ENCODE assay signal across 8 mouse cellular contexts in the genomic region with DNA sequence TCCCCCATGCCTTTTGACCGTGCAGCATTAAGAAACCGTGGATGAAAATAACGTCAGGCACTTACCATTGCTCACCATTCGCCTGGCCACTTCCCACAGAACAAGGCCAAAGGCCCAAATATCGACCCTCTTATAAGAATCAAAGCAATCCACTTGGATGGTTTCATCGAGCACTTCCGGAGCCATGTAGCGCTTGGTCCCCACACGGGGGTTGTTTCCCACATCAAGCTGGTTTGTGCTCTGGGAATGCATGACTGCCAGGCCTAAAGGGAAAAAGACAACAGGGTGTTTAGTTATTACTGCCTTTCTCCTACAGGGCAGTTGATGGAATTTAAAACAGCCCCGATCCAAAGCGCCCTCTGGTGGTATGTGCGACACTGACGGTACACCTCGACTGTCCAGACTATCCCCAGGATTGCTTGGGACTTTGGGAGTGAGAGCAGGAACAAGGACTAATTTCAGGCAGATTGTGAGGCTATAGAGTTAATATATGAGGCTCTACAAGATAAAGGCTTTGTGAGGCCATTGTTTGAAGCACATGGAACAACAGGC. TPM values are rescaled to one million over a fixed set of nuclear protein-coding genes. Genes with fewer than 3 reads are reported as not detected.
DNase-seq lines count a peak whose midpoint lies in the region; ATAC-seq and TF ChIP-seq lines count a peak whose summit lies in the region.
"Had no signal": no experiment of that assay in that cellular context is flagged by ENCODE, and none has a peak within 500 bp of the region (broad histone marks: within the 10 kb centered on the region; RNA-seq: fewer than 3 reads in every experiment).

No protein-coding gene starts in this region.

- no peaks in the 10 kb centered on the region for H3K36me3 ChIP-seq in MEL (ENCODE audit: control insufficient read depth in 1 of 2, insufficient read depth in 2 of 2, low read length in 2 of 2)
- H3K36me3 ChIP-seq in forebrain, embryonic 12.5 days (replicated peaks): peaks cover 35% of the 10 kb centered on the region

- TF ChIP-seq RAD21 in MEL (IDR thresholded peaks at IDR 0.05; ENCODE audit: low read depth, low read length): no peak

- peak; percentile 65 for DNase-seq in layer of hippocampus, adult 11-12 months (ENCODE audit: low spot score)
- DNase-seq in layer of hippocampus, adult 9-10 months (ENCODE audit: low spot score): no peak
- DNase-seq in MEL (ENCODE audit: low read depth, low spot score): no peak
- DNase-seq in adrenal gland, adult 8-10 months: peak; percentile 25
- DNase-seq in frontal cortex, postnatal 25 days (ENCODE audit: low spot score in 2 of 2): peak; percentile 41 to 48
- peak; percentile 47 for DNase-seq in lung, postnatal 36 days

- peak in 2 of 3 experiments; percentile 8 to 30; a peak in 3 of 6 replicates for TF ChIP-seq CTCF in MEL (IDR thresholded peaks at IDR 0.05 in 2 of 3, conservative IDR thresholded peaks at IDR 0.05 in 1 of 3; ENCODE audit: control insufficient read depth in 1 of 3, insufficient read depth in 1 of 3, low read depth in 2 of 3, low read length in 3 of 3, poor library complexity in 1 of 3, severe bottlenecking in 1 of 3)

- ATAC-seq in forebrain, embryonic 12.5 days (ENCODE audit: low FRiP score): no peak

- no peak for TF ChIP-seq EP300 in MEL (IDR thresholded peaks at IDR 0.05; ENCODE audit: low read depth in 1 of 2, low read length in 2 of 2)

- H3K4me2 ChIP-seq in forebrain, embryonic 12.5 days: no peak overlapping the region
- H3K4me2 ChIP-seq: limb, embryonic 13.5 days had no signal

- no peak overlapping the region for H3K4me3 ChIP-seq in MEL (ENCODE audit: control insufficient read depth in 1 of 2, insufficient read depth in 1 of 2, low read depth in 2 of 2, low read length in 2 of 2)
- H3K4me3 ChIP-seq in forebrain, embryonic 12.5 days (replicated peaks): no peak overlapping the region
- H3K4me3 ChIP-seq: limb, embryonic 13.5 days had no signal

- WGBS in forebrain, embryonic 12.5 days: 85% methylated on average over 14 of the region's 14 CpGs

- no peak overlapping the region for H3K27ac ChIP-seq in MEL (ENCODE audit: control insufficient read depth, low read depth, low read length)
- no peak overlapping the region for H3K27ac ChIP-seq in forebrain, embryonic 12.5 days
- H3K27ac ChIP-seq: limb, embryonic 13.5 days had no signal

- H3K9me3 ChIP-seq in MEL (replicated peaks; ENCODE audit: insufficient read depth, low read length): no peaks in the 10 kb centered on the region
- no peaks in the 10 kb centered on the region for H3K9me3 ChIP-seq in forebrain, embryonic 12.5 days
- H3K9me3 ChIP-seq: limb, embryonic 13.5 days had no signal

- H3K27me3 ChIP-seq in MEL (ENCODE audit: control insufficient read depth in 1 of 2, insufficient read depth in 2 of 2, low read length in 2 of 2): no peaks in the 10 kb centered on the region
- no peaks in the 10 kb centered on the region for H3K27me3 ChIP-seq in forebrain, embryonic 12.5 days
- H3K27me3 ChIP-seq: limb, embryonic 13.5 days had no signal

- H3K9ac ChIP-seq in MEL (ENCODE audit: control insufficient read depth, low read depth, low read length, poor library complexity, severe bottlenecking): no peak overlapping the region
- H3K9ac ChIP-seq in forebrain, embryonic 12.5 days: no peak overlapping the region
- H3K9ac ChIP-seq: limb, embryonic 13.5 days had no signal

- no peaks in the 10 kb centered on the region for H3K4me1 ChIP-seq in MEL (ENCODE audit: control insufficient read depth in 1 of 2, insufficient read depth in 2 of 2, low read length in 2 of 2)
- H3K4me1 ChIP-seq in forebrain, embryonic 12.5 days: no peaks in the 10 kb centered on the region
- H3K4me1 ChIP-seq: limb, embryonic 13.5 days had no signal

- H3K79me2 ChIP-seq in MEL (ENCODE audit: control insufficient read depth, insufficient read depth, low read length, poor library complexity): no peaks in the 10 kb centered on the region

- no peak for TF ChIP-seq POLR2A in MEL (IDR thresholded peaks at IDR 0.05; ENCODE audit: control insufficient read depth in 1 of 2, insufficient read depth in 1 of 2, low read depth in 1 of 2, low read length in 2 of 2, poor library complexity in 1 of 2)

TF ChIP-seq in MEL, 35 proteins besides CTCF, POLR2A, EP300 and RAD21:
- TF ChIP-seq SMC3 (IDR thresholded peaks at IDR 0.05; ENCODE audit: low read depth, low read length) (no peak), MAX (IDR thresholded peaks at IDR 0.05; ENCODE audit: low read length) (no peak), MXI1 (IDR thresholded peaks at IDR 0.05; ENCODE audit: low read depth, low read length) (no peak), E2F4 (IDR thresholded peaks at IDR 0.05; ENCODE audit: borderline replicate concordance, low read depth, low read length) (no peak), MAFK (IDR thresholded peaks at IDR 0.05; ENCODE audit: borderline replicate concordance, low read depth, low read length) (no peak), KAT2A (conservative IDR thresholded peaks at IDR 0.05; ENCODE audit: low read depth, low read length) (no peak), NRF1 (IDR thresholded peaks at IDR 0.05; ENCODE audit: insufficient read depth, low read depth, low read length, poor library complexity, severe bottlenecking) (no peak), CHD1 (IDR thresholded peaks at IDR 0.05; ENCODE audit: low read depth, low read length) (no peak), ZC3H11A (IDR thresholded peaks at IDR 0.05; ENCODE audit: low read depth, low read length) (no peak), UBTF (IDR thresholded peaks at IDR 0.05; ENCODE audit: borderline replicate concordance, insufficient read depth, low read depth, low read length) (no peak), NELFE (IDR thresholded peaks at IDR 0.05; ENCODE audit: low read depth, low read length) (no peak), USF2 (IDR thresholded peaks at IDR 0.05; ENCODE audit: borderline replicate concordance in 1 of 2, insufficient read depth in 1 of 2, low read depth in 1 of 2, low read length in 2 of 2) (no peak), ZMIZ1 (IDR thresholded peaks at IDR 0.05; ENCODE audit: low read depth, low read length) (no peak), ZKSCAN1 (IDR thresholded peaks at IDR 0.05; ENCODE audit: low read depth, low read length) (no peak)

RNA-seq across cellular contexts. Expression of a gene that starts 11.0 kb away (rescaled TPM):
- total RNA-seq in MEL (2012; rRNA removed): not detected in 2 replicates
- not detected for polyA plus RNA-seq in MEL (2012; ENCODE audit: insufficient read depth in 1 of 2, insufficient read length in 2 of 2, low read depth in 1 of 2, low replicate concordance in 2 of 2, missing spikeins in 1 of 2)
- not detected for total RNA-seq in adrenal gland, adult 8-10 months (2022)
- polyA plus RNA-seq in forebrain, embryonic 12.5 days (2016; fragmentation: Nextera tagmentation; extraction: Ambion mirVana): 0.20 TPM in 1 of 2 replicates, not detected in the other
- polyA plus RNA-seq: limb, embryonic 13.5 days had no signal

Comparison
In these comparisons a context has a peak if more than half of its experiments do, and no peak if none do; other contexts are left out.
1. DNase-seq: peak in layer of hippocampus, adult 11-12 months (single experiment), adrenal gland, adult 8-10 months (single experiment), frontal cortex, postnatal 25 days (2 of 2) and lung, postnatal 36 days (single experiment); none in layer of hippocampus, adult 9-10 months (single experiment) and MEL (single experiment).